Mouse (Mus musculus): ENCODE data around the gene Bcas3.

Gene Bcas3

GRCm38 (mm10) chr11:85395361-85395760 is 42.4 kb downstream of the Bcas3 start:
- DNase-seq (ENCODE audit: low read depth, low spot score), result no peak
- H3K27me3 ChIP-seq (ENCODE audit: control insufficient read depth, insufficient read depth, low read length, poor library complexity, severe bottlenecking), result no peaks in the 10 kb centered on the region
- H3K36me3 ChIP-seq (ENCODE audit: control insufficient read depth, insufficient read depth, low read length, poor library complexity, severe bottlenecking), result 0 out of 2 replicates have a peak, but pooled peaks cover 1% of the 10 kb centered on the region

- H3K27me3 ChIP-seq (ENCODE audit: control insufficient read depth, insufficient read depth, low read length, poor library complexity, severe bottlenecking), result no peaks in the 10 kb centered on the region
- no peak for DNase-seq (ENCODE audit: low read depth, low spot score)
- no peaks in the 10 kb centered on the region for H3K36me3 ChIP-seq (ENCODE audit: control insufficient read depth, insufficient read depth, low read length, poor library complexity, severe bottlenecking)
These were observed 53.6 kb downstream of the Bcas3 start for GRCm38 (mm10) chr11:85406531-85406930.

- no peaks in the 10 kb centered on the region for H3K27me3 ChIP-seq (ENCODE audit: control insufficient read depth, insufficient read depth, low read length, poor library complexity, severe bottlenecking)
- no peaks in the 10 kb centered on the region for H3K36me3 ChIP-seq (ENCODE audit: control insufficient read depth, insufficient read depth, low read length, poor library complexity, severe bottlenecking)
- DNase-seq (ENCODE audit: low read depth, low spot score), result no peak
These were observed 54.7 kb downstream of the Bcas3 start for GRCm38 (mm10) chr11:85407700-85408099.

- H3K36me3 ChIP-seq (ENCODE audit: control insufficient read depth, insufficient read depth, low read length, poor library complexity, severe bottlenecking), result no peaks in the 10 kb centered on the region; the same call in 1 of the 2 replicates
- H3K27me3 ChIP-seq (ENCODE audit: control insufficient read depth, insufficient read depth, low read length, poor library complexity, severe bottlenecking), result no peaks in the 10 kb centered on the region
- no peak for DNase-seq (ENCODE audit: low read depth, low spot score)
These were observed 59.4 kb downstream of the Bcas3 start for GRCm38 (mm10) chr11:85412319-85412718.

GRCm38 (mm10) chr11:85414476-85414875 is 61.5 kb downstream of the Bcas3 start:
- no peaks in the 10 kb centered on the region; the same call in 1 of the 2 replicates for H3K36me3 ChIP-seq (ENCODE audit: control insufficient read depth, insufficient read depth, low read length, poor library complexity, severe bottlenecking)
- DNase-seq (ENCODE audit: low read depth, low spot score), result no peak
- no peaks in the 10 kb centered on the region for H3K27me3 ChIP-seq (ENCODE audit: control insufficient read depth, insufficient read depth, low read length, poor library complexity, severe bottlenecking)

GRCm38 (mm10) chr11:85427353-85427752 is 74.4 kb downstream of the Bcas3 start:
- no peaks in the 10 kb centered on the region for H3K36me3 ChIP-seq (ENCODE audit: control insufficient read depth, insufficient read depth, low read length, poor library complexity, severe bottlenecking)
- H3K27me3 ChIP-seq (ENCODE audit: control insufficient read depth, insufficient read depth, low read length, poor library complexity, severe bottlenecking), result no peaks in the 10 kb centered on the region
- DNase-seq (ENCODE audit: low read depth, low spot score), result no peak

GRCm38 (mm10) chr11:85428227-85428626 is 75.3 kb downstream of the Bcas3 start:
- no peaks in the 10 kb centered on the region for H3K27me3 ChIP-seq (ENCODE audit: control insufficient read depth, insufficient read depth, low read length, poor library complexity, severe bottlenecking)
- no peaks in the 10 kb centered on the region for H3K36me3 ChIP-seq (ENCODE audit: control insufficient read depth, insufficient read depth, low read length, poor library complexity, severe bottlenecking)
- DNase-seq (ENCODE audit: low read depth, low spot score), result no peak

- DNase-seq (ENCODE audit: low read depth, low spot score), result no peak
- Histone ChIP-seq H3K36me3 (ENCODE audit: control insufficient read depth, insufficient read depth, low read length, poor library complexity, severe bottlenecking) (no peaks in the 10 kb centered on the region), H3K27me3 (ENCODE audit: control insufficient read depth, insufficient read depth, low read length, poor library complexity, severe bottlenecking) (no peaks in the 10 kb centered on the region)
These were observed 77.9 kb downstream of the Bcas3 start for GRCm38 (mm10) chr11:85430743-85431448.

- Histone ChIP-seq H3K36me3 (ENCODE audit: control insufficient read depth, insufficient read depth, low read length, poor library complexity, severe bottlenecking) (0 out of 2 replicates have a peak, but pooled peaks cover 1% of the 10 kb centered on the region), H3K27me3 (ENCODE audit: control insufficient read depth, insufficient read depth, low read length, poor library complexity, severe bottlenecking) (no peaks in the 10 kb centered on the region)
- DNase-seq (ENCODE audit: low read depth, low spot score), result no peak
These were observed 94.4 kb downstream of the Bcas3 start for GRCm38 (mm10) chr11:85447375-85447774.

GRCm38 (mm10) chr11:85453598-85454304 is 100.8 kb downstream of the Bcas3 start:
- no peaks in the 10 kb centered on the region for H3K27me3 ChIP-seq (ENCODE audit: control insufficient read depth, insufficient read depth, low read length, poor library complexity, severe bottlenecking)
- no peak for DNase-seq (ENCODE audit: low read depth, low spot score)
- 0 out of 2 replicates have a peak, but pooled peaks cover 4% of the 10 kb centered on the region for H3K36me3 ChIP-seq (ENCODE audit: control insufficient read depth, insufficient read depth, low read length, poor library complexity, severe bottlenecking)

- Histone ChIP-seq H3K27me3 (ENCODE audit: control insufficient read depth, insufficient read depth, low read length, poor library complexity, severe bottlenecking) (no peaks in the 10 kb centered on the region), H3K36me3 (ENCODE audit: control insufficient read depth, insufficient read depth, low read length, poor library complexity, severe bottlenecking) (0 out of 2 replicates have a peak, but pooled peaks cover 4% of the 10 kb centered on the region)
- no peak for DNase-seq (ENCODE audit: low read depth, low spot score)
These were observed 101.3 kb downstream of the Bcas3 start for GRCm38 (mm10) chr11:85454305-85454682.

GRCm38 (mm10) chr11:85461536-85461935 is 108.6 kb downstream of the Bcas3 start:
- no peak for DNase-seq (ENCODE audit: low read depth, low spot score)
- Histone ChIP-seq H3K36me3 (ENCODE audit: control insufficient read depth, insufficient read depth, low read length, poor library complexity, severe bottlenecking) (no peaks in the 10 kb centered on the region), H3K27me3 (ENCODE audit: control insufficient read depth, insufficient read depth, low read length, poor library complexity, severe bottlenecking) (no peaks in the 10 kb centered on the region)

- no peaks in the 10 kb centered on the region for H3K36me3 ChIP-seq (ENCODE audit: control insufficient read depth, insufficient read depth, low read length, poor library complexity, severe bottlenecking)
- DNase-seq (ENCODE audit: low read depth, low spot score), result peak; percentile 43
- H3K27me3 ChIP-seq (ENCODE audit: control insufficient read depth, insufficient read depth, low read length, poor library complexity, severe bottlenecking), result no peaks in the 10 kb centered on the region
These were observed 116.6 kb downstream of the Bcas3 start for GRCm38 (mm10) chr11:85469526-85469925.

GRCm38 (mm10) chr11:85470508-85470907 is 117.5 kb downstream of the Bcas3 start:
- DNase-seq (ENCODE audit: low read depth, low spot score), result no peak
- H3K36me3 ChIP-seq (ENCODE audit: control insufficient read depth, insufficient read depth, low read length, poor library complexity, severe bottlenecking), result no peaks in the 10 kb centered on the region
- H3K27me3 ChIP-seq (ENCODE audit: control insufficient read depth, insufficient read depth, low read length, poor library complexity, severe bottlenecking), result no peaks in the 10 kb centered on the region

- Histone ChIP-seq H3K27me3 (ENCODE audit: control insufficient read depth, insufficient read depth, low read length, poor library complexity, severe bottlenecking) (no peaks in the 10 kb centered on the region), H3K36me3 (ENCODE audit: control insufficient read depth, insufficient read depth, low read length, poor library complexity, severe bottlenecking) (no peaks in the 10 kb centered on the region)
- no peak for DNase-seq (ENCODE audit: low read depth, low spot score)
These were observed 121.4 kb downstream of the Bcas3 start for GRCm38 (mm10) chr11:85474326-85474725.
